Mouse (Mus musculus) small intestine, adult 2 months (tissue): Measurements from ENCODE around the gene Rnpepl1.

Experiments
- CTCF ChIP-seq: fragments of 200-500 bp; IDR thresholded peaks from 2 replicates; pipeline ENCODE4 v1.5.1; 2012; ENCODE audit warnings: low read depth, mild to moderate bottlenecking, control low read depth, inconsistent platforms, low read length, moderate library complexity, mixed read lengths; ENCODE audit not compliant: insufficient replicate concordance, insufficient read length; ENCODE audit errors: extremely low read depth
- POLR2A ChIP-seq: fragments of 200-500 bp; IDR thresholded peaks from 2 replicates; pipeline ENCODE4 v1.6.1; 2012; ENCODE audit warnings: low read depth, mild to moderate bottlenecking, control low read depth, inconsistent platforms, low read length, moderate library complexity

DNA sequence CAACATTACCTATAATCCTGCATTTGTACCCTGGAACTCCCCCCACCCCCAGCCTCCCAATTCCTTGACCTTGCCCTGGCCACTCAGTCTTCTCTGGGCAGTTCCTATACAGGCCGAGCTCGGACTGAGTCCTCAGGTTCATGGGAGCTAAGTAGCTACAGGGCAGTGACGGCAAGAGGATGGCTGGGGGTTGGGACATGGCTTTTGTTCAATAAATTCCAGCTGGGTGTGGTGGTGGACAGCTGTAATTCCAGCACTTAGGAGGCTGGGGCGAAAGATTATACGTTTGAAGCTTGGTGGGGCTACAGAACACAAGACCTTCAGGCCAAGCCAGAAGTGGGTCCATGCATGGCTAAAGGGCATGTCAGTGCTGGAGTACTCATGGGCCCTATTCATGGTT, 30.5 kb upstream of the Rnpepl1 start:
- no peak for TF ChIP-seq CTCF
- TF ChIP-seq POLR2A: no peak
